Mouse (Mus musculus): ENCODE measurements around the gene Cmya5. TPM values are rescaled to one million over a fixed set of nuclear protein-coding genes. Genes with fewer than 3 reads are reported as not detected.
"Not testable (repeated sequence)": the region's sequence is repeated elsewhere in the genome, so short reads cannot be mapped to it uniquely, and the experiment has no call there.

Gene Cmya5
- polyA plus RNA-seq, 1 experiment = under 0.01 TPM

- TF ChIP-seq CEBPB (IDR thresholded peaks at IDR 0.05; ENCODE audit: low read depth) = no peak
- no peak for TF ChIP-seq FOSL1 (IDR thresholded peaks at IDR 0.05; ENCODE audit: insufficient read depth, low read length, poor library complexity, severe bottlenecking)
- TF ChIP-seq MYOD1 (IDR thresholded peaks at IDR 0.05; ENCODE audit: control insufficient read depth, insufficient read length, low read depth) = no peak
- no peak for TF ChIP-seq USF1 (IDR thresholded peaks at IDR 0.05; ENCODE audit: low read depth)
- no peak for TF ChIP-seq MYOG (IDR thresholded peaks at IDR 0.05; ENCODE audit: control insufficient read depth, extremely low read depth, insufficient read length)
- TF ChIP-seq MAX (IDR thresholded peaks at IDR 0.05) = no peak
- TF ChIP-seq CTCF (IDR thresholded peaks at IDR 0.05; ENCODE audit: control insufficient read depth, insufficient read depth, insufficient read length) = no peak
- H3ac ChIP-seq (ENCODE audit: control insufficient read depth, insufficient read length, low read depth) = no peak overlapping the region
- no peaks in the 10 kb centered on the region for H3K36me3 ChIP-seq (ENCODE audit: control insufficient read depth, insufficient read depth)
- H3K79me2 ChIP-seq (ENCODE audit: control insufficient read depth, insufficient read depth) = no peaks in the 10 kb centered on the region
- H3K4me3 ChIP-seq (ENCODE audit: insufficient read depth, poor library complexity, severe bottlenecking) = no peak overlapping the region
- no peaks in the 10 kb centered on the region for H3K79me3 ChIP-seq (ENCODE audit: low read depth)
- H3K27me3 ChIP-seq (ENCODE audit: control insufficient read depth, insufficient read depth, insufficient read length) = peaks cover 3% of the 10 kb centered on the region
Observed at GRCm38 (mm10) chr13:93085711-93086110, 58.8 kb downstream of the Cmya5 start.

DNA sequence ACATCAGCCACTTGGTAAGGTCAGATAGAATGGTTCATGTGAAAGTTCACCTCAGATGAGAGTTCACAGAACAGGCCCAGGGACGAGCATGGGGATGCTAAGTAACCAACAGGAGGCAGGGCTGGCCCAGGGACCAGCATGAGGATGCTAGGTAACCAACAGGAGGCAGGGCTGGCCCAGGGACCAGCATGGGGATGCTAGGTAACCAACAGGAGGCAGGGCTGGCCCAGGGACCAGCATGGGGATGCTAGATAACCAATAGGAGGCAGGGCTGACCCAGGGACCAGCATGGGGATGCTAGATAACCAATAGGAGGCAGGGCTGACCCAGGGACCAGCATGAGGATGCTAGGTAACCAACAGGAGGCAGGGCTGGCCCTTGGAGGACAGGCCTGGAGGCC lies 62.2 kb downstream of the Cmya5 start:
- not testable (repeated sequence) for H3K36me3 ChIP-seq (ENCODE audit: control insufficient read depth, insufficient read depth); H3K4me3 ChIP-seq (ENCODE audit: insufficient read depth, poor library complexity, severe bottlenecking); H3K79me2 ChIP-seq (ENCODE audit: control insufficient read depth, insufficient read depth); H3K79me3 ChIP-seq (ENCODE audit: low read depth); H3K27me3 ChIP-seq (ENCODE audit: control insufficient read depth, insufficient read depth, insufficient read length); H3ac ChIP-seq (ENCODE audit: control insufficient read depth, insufficient read length, low read depth)

GRCm38 (mm10) chr13:93080859-93081258 lies 63.7 kb downstream of the Cmya5 start:
- no peaks in the 10 kb centered on the region for H3K79me2 ChIP-seq (ENCODE audit: control insufficient read depth, insufficient read depth)
- H3K4me3 ChIP-seq (ENCODE audit: insufficient read depth, poor library complexity, severe bottlenecking) = no peak overlapping the region

GRCm38 (mm10) chr13:93074147-93074641 lies 70.3 kb downstream of the Cmya5 start:
- H3K79me3 ChIP-seq (ENCODE audit: low read depth) = no peaks in the 10 kb centered on the region
- TF ChIP-seq USF1 (IDR thresholded peaks at IDR 0.05; ENCODE audit: low read depth) = no peak
- TF ChIP-seq MYOD1 (IDR thresholded peaks at IDR 0.05; ENCODE audit: control insufficient read depth, insufficient read length, low read depth) = no peak
- no peak for TF ChIP-seq MAX (IDR thresholded peaks at IDR 0.05)
- no peak for TF ChIP-seq CTCF (IDR thresholded peaks at IDR 0.05; ENCODE audit: control insufficient read depth, insufficient read depth, insufficient read length)
- no peak for TF ChIP-seq FOSL1 (IDR thresholded peaks at IDR 0.05; ENCODE audit: insufficient read depth, low read length, poor library complexity, severe bottlenecking)
- no peak for TF ChIP-seq MYOG (IDR thresholded peaks at IDR 0.05; ENCODE audit: control insufficient read depth, extremely low read depth, insufficient read length)
- TF ChIP-seq CEBPB (IDR thresholded peaks at IDR 0.05; ENCODE audit: low read depth) = no peak
- H3K4me3 ChIP-seq (ENCODE audit: insufficient read depth, poor library complexity, severe bottlenecking) = no peak overlapping the region
- no peaks in the 10 kb centered on the region for H3K79me2 ChIP-seq (ENCODE audit: control insufficient read depth, insufficient read depth)
- no peaks in the 10 kb centered on the region for H3K36me3 ChIP-seq (ENCODE audit: control insufficient read depth, insufficient read depth)
- H3K27me3 ChIP-seq (ENCODE audit: control insufficient read depth, insufficient read depth, insufficient read length) = no peaks in the 10 kb centered on the region
- H3ac ChIP-seq (ENCODE audit: control insufficient read depth, insufficient read length, low read depth) = no peak overlapping the region

More at GRCm38 (mm10) chr13:93080859-93081258, 63.7 kb downstream of the Cmya5 start:
- Histone ChIP-seq H3K79me3 (ENCODE audit: low read depth) (no peaks in the 10 kb centered on the region), H3ac (ENCODE audit: control insufficient read depth, insufficient read length, low read depth) (no peak overlapping the region), H3K27me3 (ENCODE audit: control insufficient read depth, insufficient read depth, insufficient read length) (no peaks in the 10 kb centered on the region), H3K36me3 (ENCODE audit: control insufficient read depth, insufficient read depth) (no peaks in the 10 kb centered on the region)
- no peak for TF ChIP-seq CTCF (IDR thresholded peaks at IDR 0.05; ENCODE audit: control insufficient read depth, insufficient read depth, insufficient read length)
- no peak for TF ChIP-seq USF1 (IDR thresholded peaks at IDR 0.05; ENCODE audit: low read depth)
- TF ChIP-seq FOSL1 (IDR thresholded peaks at IDR 0.05; ENCODE audit: insufficient read depth, low read length, poor library complexity, severe bottlenecking) = no peak
- TF ChIP-seq CEBPB (IDR thresholded peaks at IDR 0.05; ENCODE audit: low read depth) = no peak
- TF ChIP-seq MYOD1 (IDR thresholded peaks at IDR 0.05; ENCODE audit: control insufficient read depth, insufficient read length, low read depth) = no peak
- no peak for TF ChIP-seq MAX (IDR thresholded peaks at IDR 0.05)
- TF ChIP-seq MYOG (IDR thresholded peaks at IDR 0.05; ENCODE audit: control insufficient read depth, extremely low read depth, insufficient read length) = no peak

DNA sequence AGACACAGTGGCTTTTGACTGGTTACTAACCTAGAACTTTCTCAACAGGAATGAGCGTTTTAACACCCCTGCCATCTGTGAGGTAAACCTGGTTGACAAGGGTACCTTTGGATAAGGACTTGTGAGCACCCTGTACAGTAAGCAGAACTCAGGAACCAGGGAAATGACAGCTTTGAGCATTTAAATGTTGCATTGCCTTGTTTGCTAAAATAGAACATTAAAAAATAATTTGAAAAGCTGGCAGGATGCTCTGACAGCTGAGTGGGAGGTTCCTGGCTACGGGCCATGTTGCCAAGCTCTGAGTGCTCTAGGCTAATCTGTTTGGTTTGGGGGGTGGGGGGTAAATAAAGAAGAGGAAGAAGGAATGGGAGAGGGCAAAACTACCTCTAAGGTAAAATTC lies 70.9 kb downstream of the Cmya5 start:
- no peak overlapping the region for H3K4me3 ChIP-seq (ENCODE audit: insufficient read depth, poor library complexity, severe bottlenecking)
- H3K79me3 ChIP-seq (ENCODE audit: low read depth) = no peaks in the 10 kb centered on the region
- H3K27me3 ChIP-seq (ENCODE audit: control insufficient read depth, insufficient read depth, insufficient read length) = no peaks in the 10 kb centered on the region
- no peaks in the 10 kb centered on the region for H3K36me3 ChIP-seq (ENCODE audit: control insufficient read depth, insufficient read depth)
- no peak for TF ChIP-seq FOSL1 (IDR thresholded peaks at IDR 0.05; ENCODE audit: insufficient read depth, low read length, poor library complexity, severe bottlenecking)
- H3ac ChIP-seq (ENCODE audit: control insufficient read depth, insufficient read length, low read depth) = no peak overlapping the region
- H3K79me2 ChIP-seq (ENCODE audit: control insufficient read depth, insufficient read depth) = no peaks in the 10 kb centered on the region

DNA sequence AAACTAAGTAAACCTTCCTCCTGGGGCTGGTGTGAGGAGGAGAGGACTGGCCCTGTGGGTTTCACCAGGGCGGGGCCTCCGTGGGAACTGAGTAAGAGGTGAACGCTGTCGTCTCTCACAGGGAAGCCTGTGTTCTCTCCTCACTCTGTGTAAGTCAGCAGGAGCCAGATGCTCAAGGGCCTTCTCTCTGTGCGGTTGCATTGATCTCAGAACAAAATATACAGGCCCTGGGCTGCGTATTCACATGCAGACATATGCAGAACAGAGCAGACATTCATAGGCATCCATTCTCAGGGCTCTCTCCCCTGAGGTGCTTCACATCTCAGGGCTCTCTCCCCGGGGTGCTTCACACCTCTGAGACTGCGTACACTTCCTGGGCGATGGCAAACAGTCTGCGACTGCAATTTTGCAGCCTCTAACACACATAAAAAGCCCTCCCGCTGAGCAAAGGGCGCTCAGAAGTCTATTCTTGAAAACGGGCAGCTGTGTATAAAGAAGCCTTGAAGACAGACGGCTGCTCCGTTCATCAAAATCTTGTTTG lies 71.6 kb downstream of the Cmya5 start:
- H3K36me3 ChIP-seq (ENCODE audit: control insufficient read depth, insufficient read depth) = no peaks in the 10 kb centered on the region
- no peaks in the 10 kb centered on the region for H3K79me3 ChIP-seq (ENCODE audit: low read depth)
- H3K79me2 ChIP-seq (ENCODE audit: control insufficient read depth, insufficient read depth) = no peaks in the 10 kb centered on the region
- H3ac ChIP-seq (ENCODE audit: control insufficient read depth, insufficient read length, low read depth) = no peak overlapping the region
- H3K4me3 ChIP-seq (ENCODE audit: insufficient read depth, poor library complexity, severe bottlenecking) = no peak overlapping the region
- H3K27me3 ChIP-seq (ENCODE audit: control insufficient read depth, insufficient read depth, insufficient read length) = no peaks in the 10 kb centered on the region
- TF ChIP-seq MYOD1 (IDR thresholded peaks at IDR 0.05; ENCODE audit: control insufficient read depth, insufficient read length, low read depth) (no peak), CEBPB (IDR thresholded peaks at IDR 0.05; ENCODE audit: low read depth) (no peak), MAX (IDR thresholded peaks at IDR 0.05) (no peak), MYOG (IDR thresholded peaks at IDR 0.05; ENCODE audit: control insufficient read depth, extremely low read depth, insufficient read length) (no peak), CTCF (IDR thresholded peaks at IDR 0.05; ENCODE audit: control insufficient read depth, insufficient read depth, insufficient read length) (no peak), USF1 (IDR thresholded peaks at IDR 0.05; ENCODE audit: low read depth) (no peak)
